Mouse (Mus musculus): Measurements from ENCODE around the gene Hspa1l. TPM values are rescaled to one million over a fixed set of nuclear protein-coding genes. Genes with fewer than 3 reads are reported as not detected.
"Not testable (repeated sequence)": the region's sequence is repeated elsewhere in the genome, so short reads cannot be mapped to it uniquely, and the experiment has no call there.

Hspa1l gene
- polyA plus RNA-seq, 1 experiment, result 0.48 TPM

DNA sequence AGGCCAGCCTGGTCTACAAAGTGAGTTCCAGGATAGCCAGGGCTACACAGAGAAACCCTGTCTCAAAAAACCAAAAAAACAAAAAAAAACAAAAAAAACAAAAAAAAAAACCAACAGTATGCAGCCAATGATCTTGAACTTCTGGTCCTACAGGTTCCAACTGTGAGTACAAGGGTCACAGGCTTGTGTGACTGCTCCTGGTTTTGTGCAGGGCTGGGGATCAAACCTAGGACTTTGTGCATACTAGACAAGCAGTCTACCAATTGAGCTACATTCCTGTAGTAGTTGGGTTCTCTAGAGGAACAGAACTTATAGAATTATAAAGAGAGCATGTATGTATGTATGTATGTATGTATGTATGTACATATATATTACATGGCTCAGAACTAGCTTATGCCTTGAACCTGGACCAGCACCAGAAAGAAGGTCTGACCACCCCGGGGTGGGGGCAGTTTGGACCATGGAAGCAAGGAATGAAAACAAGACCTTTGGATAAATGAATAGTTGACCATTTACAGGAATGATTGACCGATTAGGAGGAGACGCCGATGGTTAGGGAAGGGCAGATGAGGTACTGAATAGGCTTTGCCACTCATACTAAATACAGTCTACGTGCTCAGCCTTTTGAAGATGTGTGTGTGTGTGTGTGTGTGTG, 25.9 kb upstream of the Hspa1l start:
- no peak overlapping the region for H3K27ac ChIP-seq (replicated peaks; ENCODE audit: low read depth, low read length)
- no peak overlapping the region for H3K4me3 ChIP-seq (ENCODE audit: insufficient read depth, low read depth, low read length)
- peaks cover 3% of the 10 kb centered on the region for H3K4me1 ChIP-seq (ENCODE audit: control insufficient read depth, insufficient read depth, insufficient read length, low read length)

DNA sequence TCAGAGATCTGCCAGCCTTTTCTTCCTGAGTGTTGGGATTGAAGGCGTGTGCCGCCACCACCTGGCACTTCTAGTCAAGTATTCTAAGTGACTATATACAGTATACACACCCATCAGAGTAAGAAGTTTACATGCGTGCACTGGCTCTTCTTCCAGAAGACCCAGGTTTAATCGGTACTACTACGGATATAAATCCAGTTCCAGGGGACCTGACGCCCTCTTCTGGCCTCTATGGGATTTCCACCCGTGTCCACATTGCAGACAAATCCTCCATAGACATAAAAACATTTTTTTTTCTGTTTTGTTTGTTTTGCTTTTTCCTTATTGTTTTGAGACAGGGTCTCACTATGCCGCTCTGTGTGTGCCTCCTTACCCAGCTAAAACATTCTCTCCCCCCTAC, 24.9 kb upstream of the Hspa1l start:
- H3K4me3 ChIP-seq (ENCODE audit: insufficient read depth, low read depth, low read length), result no peak overlapping the region
- H3K27ac ChIP-seq (replicated peaks; ENCODE audit: low read depth, low read length), result no peak overlapping the region
- H3K4me1 ChIP-seq (ENCODE audit: control insufficient read depth, insufficient read depth, insufficient read length, low read length), result peaks cover 3% of the 10 kb centered on the region; the same call in 1 of the 2 replicates

DNA sequence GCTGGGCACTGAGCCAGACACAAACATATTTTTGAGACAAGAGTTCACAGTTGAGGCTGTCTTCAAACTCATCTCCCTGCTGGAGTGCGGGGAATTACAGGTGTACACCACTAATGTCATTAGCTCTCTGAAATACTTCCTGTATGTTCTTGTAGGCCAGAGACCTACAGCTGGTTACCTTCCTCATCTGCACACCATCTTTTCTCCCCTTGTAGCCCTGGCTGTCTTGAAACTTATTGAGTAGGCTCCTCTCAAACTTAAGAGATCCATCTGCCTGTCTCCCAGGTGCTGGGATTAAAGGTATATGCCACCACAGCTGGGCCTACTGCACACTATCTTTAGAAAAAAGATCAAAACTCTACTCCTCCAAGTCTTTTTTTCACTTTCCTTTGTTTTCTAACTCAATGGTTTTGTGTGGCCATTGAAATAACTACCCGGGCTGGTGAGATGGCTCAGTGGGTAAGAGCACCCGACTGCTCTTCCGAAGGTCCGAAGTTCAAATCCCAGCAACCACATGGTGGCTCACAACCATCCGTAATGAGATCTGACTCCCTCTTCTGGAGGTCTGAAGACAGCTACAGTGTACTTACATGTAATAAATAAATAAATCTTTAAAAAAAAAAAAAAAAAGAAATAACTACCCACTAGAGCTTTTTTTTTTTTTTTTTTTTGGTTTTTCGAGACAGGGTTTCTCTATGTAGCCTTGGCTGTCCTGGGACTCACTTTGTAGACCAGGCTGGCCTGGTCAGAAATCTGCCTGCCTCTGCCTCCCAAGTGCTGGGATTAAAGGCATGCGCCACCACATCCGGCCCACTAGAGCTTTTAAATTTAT, 23.6 kb upstream of the Hspa1l start:
- H3K27ac ChIP-seq (replicated peaks; ENCODE audit: low read depth, low read length); H3K4me1 ChIP-seq (ENCODE audit: control insufficient read depth, insufficient read depth, insufficient read length, low read length); H3K4me3 ChIP-seq (ENCODE audit: insufficient read depth, low read depth, low read length): not testable (repeated sequence)

DNA sequence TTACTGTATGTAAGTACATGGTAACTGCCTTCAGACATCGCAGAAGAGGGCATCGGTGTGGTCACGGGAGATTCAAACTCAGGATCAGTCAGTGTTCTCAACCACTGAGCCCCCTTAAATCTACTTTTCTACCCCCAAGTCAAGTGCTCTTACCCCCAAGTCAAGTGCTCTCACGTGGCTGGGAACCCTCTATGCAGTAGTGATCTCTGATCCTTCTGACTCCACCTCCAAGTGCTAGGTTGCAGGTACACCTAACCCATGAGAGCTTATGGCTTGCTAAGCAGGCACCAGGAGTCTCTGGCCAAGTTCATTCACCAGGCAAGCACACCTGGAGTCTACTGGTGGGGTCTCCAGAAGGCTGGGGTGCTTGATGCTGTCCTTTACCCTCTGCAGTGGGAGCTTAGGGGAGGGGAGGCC, 22.9 kb upstream of the Hspa1l start:
- Histone ChIP-seq H3K27ac (replicated peaks; ENCODE audit: low read depth, low read length) (no peak overlapping the region), H3K4me3 (ENCODE audit: insufficient read depth, low read depth, low read length) (no peak overlapping the region), H3K4me1 (ENCODE audit: control insufficient read depth, insufficient read depth, insufficient read length, low read length) (no peaks in the 10 kb centered on the region)

DNA sequence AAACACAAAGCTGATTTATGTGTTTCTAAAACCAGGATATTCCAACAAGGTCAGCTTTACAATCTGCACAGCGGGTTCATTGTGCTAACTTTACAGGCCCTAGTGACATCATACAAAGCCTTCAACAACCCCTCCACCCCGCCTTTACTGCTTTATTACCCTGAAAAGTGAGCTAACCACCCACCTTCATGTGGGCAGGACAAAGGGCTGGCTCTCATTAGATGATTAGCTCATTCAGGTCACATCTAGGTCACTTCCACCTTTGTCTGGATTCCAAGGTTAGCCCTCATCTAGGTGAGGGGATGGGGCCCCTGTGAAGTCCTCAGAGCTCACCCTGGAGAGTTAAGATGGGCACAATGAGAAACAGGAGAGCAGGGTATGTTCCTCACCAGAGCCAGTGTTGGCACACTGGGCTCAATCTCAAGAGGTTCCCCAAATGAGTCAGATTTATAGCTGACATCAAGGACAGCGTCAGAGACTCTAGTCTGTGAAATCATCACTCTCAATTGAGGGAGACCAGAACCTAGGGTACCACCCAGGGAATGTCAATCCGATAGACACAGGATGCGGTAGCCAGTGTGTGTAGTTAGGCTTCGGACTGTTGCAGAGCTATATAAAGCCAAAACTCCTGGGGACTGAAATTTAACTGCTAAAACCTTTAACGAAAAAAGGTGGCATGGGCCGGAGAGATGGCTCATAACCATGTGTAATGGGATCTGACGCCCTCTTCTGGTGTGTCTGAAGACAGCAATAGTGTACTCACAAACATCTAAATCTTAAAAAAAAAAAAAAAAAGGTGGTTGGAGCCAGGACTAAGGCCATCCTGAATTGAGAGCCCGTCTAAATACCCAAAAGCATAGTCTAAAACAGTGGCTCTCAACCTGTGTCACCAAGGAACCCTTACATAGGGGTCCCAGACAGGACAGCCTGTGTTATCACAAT, 21.7 kb upstream of the Hspa1l start:
- H3K4me1 ChIP-seq (ENCODE audit: control insufficient read depth, insufficient read depth, insufficient read length, low read length), result no peaks in the 10 kb centered on the region
- no peak overlapping the region for H3K27ac ChIP-seq (replicated peaks; ENCODE audit: low read depth, low read length)
- peak overlapping the region; percentile 98 for H3K4me3 ChIP-seq (ENCODE audit: insufficient read depth, low read depth, low read length)

DNA sequence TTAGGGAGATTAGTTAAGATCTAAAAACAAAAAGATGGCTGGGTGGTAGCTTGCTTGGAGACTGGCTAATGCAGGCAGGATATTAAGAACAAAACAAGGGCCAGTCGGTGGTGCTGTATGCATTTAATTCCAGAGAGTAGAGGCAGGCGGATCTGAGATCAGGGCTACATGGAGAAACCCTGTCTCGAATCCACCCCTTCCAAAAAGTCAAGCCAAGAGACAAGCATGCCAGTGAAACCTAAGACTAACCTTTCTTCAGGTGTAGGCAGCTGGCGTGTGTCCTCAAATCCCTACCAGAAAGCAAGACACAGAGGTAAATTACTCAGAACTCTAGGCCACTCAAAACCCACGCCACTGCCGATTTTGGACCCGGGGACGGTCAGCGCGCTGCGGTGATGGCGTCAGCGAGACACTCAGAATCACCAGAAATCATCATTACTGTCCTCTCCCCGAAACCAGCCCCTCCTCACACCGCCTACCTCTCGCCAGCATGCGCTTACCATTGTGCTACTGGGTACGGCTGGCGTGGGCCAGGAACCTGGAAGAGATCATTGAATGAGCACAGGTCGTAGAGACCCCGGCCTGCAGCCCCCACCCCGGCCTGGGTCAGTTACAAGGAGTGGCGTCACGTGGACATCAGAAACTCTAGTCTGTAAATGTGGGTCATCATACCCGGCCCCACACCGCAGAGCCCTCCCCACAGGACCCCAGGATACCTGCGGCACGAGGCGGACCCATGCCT, 20.7 kb upstream of the Hspa1l start:
- H3K4me1 ChIP-seq (ENCODE audit: control insufficient read depth, insufficient read depth, insufficient read length, low read length), result no peaks in the 10 kb centered on the region
- H3K27ac ChIP-seq (replicated peaks; ENCODE audit: low read depth, low read length), result peak overlapping the region; percentile 73
- H3K4me3 ChIP-seq (ENCODE audit: insufficient read depth, low read depth, low read length), result peak overlapping the region; percentile 98

DNA sequence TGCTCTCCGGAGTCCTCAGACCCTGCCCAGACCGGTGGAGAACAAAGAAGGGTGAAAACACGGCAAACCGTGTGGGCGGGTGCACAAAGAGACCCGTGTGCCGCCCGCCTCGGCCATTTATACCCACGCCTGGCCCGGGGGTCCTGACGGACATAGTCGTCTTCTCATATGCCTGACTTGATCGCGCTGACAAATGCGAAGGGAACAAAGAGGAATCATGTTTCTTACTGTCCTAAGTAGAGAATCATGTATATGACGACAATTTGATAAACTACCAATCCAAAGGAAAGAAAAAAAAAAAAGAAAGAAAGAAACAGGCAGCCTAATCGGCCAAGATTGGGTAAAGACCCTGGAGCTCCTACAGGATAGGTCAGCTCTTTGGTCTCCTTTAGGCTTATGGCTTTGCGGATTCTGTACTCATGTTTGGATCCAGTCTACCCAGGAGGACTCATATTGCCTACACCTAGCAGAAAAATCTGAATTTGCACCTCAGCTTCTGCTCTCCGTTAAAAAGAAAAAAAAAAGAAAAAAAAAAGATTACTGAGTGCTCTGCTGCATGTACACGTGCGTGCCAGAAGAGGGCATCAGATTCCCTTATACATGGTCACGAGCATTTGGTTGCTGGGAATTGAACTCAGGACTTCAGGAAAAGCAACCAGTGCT, 20.0 kb upstream of the Hspa1l start:
- Histone ChIP-seq H3K4me3 (ENCODE audit: insufficient read depth, low read depth, low read length) (peak overlapping the region; percentile 98), H3K27ac (replicated peaks; ENCODE audit: low read depth, low read length) (peak overlapping the region; percentile 80), H3K4me1 (ENCODE audit: control insufficient read depth, insufficient read depth, insufficient read length, low read length) (no peaks in the 10 kb centered on the region; the same call in 1 of the 2 replicates)

DNA sequence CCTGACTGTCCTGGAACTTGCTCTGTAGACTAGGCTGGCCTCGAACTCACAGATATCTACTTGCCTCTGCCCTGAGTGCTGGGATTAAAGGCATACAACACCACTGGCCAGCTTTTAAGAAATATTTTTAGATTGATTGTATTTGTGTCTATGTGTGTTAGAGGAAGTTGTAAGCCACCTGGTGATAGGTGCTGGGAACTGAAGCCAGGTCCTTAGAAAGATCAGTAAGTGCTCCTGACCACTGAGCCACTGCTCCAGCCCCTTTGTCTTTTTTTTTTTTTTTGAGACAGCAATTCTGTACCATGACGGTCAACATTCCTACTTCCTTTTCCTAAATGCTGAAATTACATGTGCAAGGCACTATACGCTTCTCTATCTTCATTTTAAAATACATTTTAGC, 19.2 kb upstream of the Hspa1l start:
- Histone ChIP-seq H3K4me1 (ENCODE audit: control insufficient read depth, insufficient read depth, insufficient read length, low read length) (no peaks in the 10 kb centered on the region; the same call in 1 of the 2 replicates), H3K27ac (replicated peaks; ENCODE audit: low read depth, low read length) (no peak overlapping the region)

DNA sequence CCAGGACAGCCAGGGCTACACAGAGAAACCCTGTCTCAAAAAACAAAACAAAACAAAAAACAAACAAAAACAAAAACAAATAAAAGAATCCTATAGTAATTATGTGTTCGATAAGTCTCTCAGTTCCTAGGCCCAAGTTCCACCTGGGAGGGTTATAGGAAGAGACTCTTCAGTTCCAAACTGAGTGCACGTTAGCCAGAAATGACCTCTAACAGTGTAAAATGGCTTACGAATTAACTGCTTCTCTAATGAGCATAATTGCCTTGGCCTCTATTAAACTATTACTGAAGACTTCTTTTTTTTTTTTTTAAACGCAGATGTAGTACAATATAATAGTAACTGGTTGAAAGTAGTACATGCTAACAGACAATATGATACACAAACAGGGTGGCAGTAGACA, 18.6 kb upstream of the Hspa1l start:
- no peaks in the 10 kb centered on the region; the same call in 1 of the 2 replicates for H3K4me1 ChIP-seq (ENCODE audit: control insufficient read depth, insufficient read depth, insufficient read length, low read length)
- H3K4me3 ChIP-seq (ENCODE audit: insufficient read depth, low read depth, low read length), result no peak overlapping the region

More for the DNA sequence above, 19.2 kb upstream of the Hspa1l start:
- no peak overlapping the region for H3K4me3 ChIP-seq (ENCODE audit: insufficient read depth, low read depth, low read length)

DNA sequence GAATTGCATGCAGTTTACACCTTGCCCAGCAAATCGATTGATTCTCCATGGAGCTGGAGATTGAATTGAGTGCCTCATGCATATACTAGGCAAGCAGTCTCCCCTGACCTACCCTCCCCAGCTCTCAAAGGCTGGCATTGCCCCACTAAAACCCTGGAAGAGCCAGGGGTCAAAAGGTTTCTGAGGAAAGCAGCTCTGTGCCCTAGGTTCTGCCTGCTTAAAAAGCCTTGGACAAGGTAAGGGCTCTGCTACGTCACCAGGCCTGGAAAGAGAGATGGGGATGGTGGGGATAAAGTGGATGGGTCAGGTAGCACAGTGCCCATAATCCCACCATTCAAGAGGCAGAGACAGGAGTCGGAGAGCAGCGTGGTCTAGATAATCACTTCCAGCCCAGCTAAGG, 17.7 kb upstream of the Hspa1l start:
- no peak overlapping the region for H3K4me3 ChIP-seq (ENCODE audit: insufficient read depth, low read depth, low read length)
- no peaks in the 10 kb centered on the region; the same call in 1 of the 2 replicates for H3K4me1 ChIP-seq (ENCODE audit: control insufficient read depth, insufficient read depth, insufficient read length, low read length)
- H3K27ac ChIP-seq (replicated peaks; ENCODE audit: low read depth, low read length), result no peak overlapping the region

More for the DNA sequence above, 18.6 kb upstream of the Hspa1l start:
- H3K27ac ChIP-seq (replicated peaks; ENCODE audit: low read depth, low read length), result no peak overlapping the region

DNA sequence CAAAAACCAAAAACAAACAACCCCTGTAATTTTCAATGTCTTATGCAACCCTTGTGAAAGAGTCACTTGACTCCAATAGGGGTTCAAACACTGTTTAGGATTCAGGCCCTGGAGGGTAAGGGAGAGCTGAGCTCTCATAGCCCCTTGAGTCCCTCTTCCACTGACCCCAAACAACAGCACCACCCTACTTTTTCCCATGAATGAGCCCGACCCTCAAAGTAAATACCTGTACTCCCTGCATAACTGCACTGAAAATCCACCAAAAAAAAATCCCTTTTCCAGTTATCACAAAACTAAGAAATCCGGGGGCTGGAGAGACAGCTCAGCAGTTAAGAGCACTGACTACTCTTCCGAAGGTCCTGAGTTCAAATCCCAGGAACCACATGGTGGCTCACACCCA, 16.6 kb upstream of the Hspa1l start:
- Histone ChIP-seq H3K27ac (replicated peaks; ENCODE audit: low read depth, low read length) (no peak overlapping the region), H3K4me1 (ENCODE audit: control insufficient read depth, insufficient read depth, insufficient read length, low read length) (no peaks in the 10 kb centered on the region; the same call in 1 of the 2 replicates), H3K4me3 (ENCODE audit: insufficient read depth, low read depth, low read length) (no peak overlapping the region)

DNA sequence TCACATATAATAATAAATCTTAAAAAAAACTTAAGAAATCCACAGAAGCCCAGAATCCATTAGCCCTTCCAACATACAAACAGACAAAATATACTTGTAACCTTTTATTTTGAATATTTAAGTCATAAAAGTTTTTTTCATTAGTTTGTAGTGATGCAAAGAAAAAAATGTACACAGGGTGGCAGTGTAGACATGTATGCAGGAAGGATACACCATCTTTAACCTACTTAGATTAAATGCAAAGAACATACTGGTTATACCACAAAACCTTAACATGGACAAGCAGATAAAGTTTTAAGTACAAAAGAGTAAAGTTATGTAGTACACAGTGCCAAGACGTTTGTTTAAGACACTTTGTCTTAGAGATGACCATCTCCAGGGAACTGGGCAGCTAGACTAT, 16.2 kb upstream of the Hspa1l start:
- H3K4me3 ChIP-seq (ENCODE audit: insufficient read depth, low read depth, low read length), result no peak overlapping the region
- H3K27ac ChIP-seq (replicated peaks; ENCODE audit: low read depth, low read length), result no peak overlapping the region
- H3K4me1 ChIP-seq (ENCODE audit: control insufficient read depth, insufficient read depth, insufficient read length, low read length), result no peaks in the 10 kb centered on the region; the same call in 1 of the 2 replicates

DNA sequence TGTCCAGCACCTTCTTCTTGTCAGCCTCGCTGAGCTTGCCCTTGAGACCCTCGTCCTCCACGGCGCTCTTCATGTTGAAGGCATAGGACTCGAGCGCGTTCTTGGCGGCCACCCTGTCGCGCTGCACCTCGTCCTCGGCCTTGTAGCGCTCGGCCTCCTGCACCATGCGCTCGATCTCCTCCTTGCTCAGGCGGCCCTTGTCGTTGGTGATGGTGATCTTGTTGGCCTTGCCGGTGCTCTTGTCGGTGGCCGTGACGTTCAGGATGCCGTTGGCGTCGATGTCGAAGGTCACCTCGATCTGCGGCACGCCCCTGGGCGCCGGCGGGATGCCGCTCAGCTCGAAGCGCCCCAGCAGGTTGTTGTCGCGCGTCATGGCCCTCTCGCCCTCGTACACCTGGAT, 15.2 kb upstream of the Hspa1l start:
- H3K4me1 ChIP-seq (ENCODE audit: control insufficient read depth, insufficient read depth, insufficient read length, low read length); H3K27ac ChIP-seq (replicated peaks; ENCODE audit: low read depth, low read length): not testable (repeated sequence)
- peak overlapping the region; percentile 27; the same call in 1 of the 2 replicates for H3K4me3 ChIP-seq (ENCODE audit: insufficient read depth, low read depth, low read length)

DNA sequence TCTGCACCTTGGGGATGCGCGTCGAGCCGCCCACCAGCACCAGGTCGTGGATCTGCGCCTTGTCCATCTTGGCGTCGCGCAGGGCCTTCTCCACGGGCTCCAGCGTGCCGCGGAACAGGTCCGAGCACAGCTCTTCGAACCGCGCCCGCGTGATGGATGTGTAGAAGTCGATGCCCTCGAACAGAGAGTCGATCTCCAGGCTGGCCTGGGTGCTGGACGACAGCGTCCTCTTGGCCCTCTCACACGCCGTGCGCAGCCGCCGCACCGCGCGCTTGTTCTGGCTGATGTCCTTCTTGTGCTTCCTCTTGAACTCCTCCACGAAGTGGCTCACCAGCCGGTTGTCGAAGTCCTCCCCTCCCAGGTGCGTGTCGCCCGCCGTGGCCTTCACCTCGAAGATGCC, 14.5 kb upstream of the Hspa1l start:
- not testable (repeated sequence) for H3K4me3 ChIP-seq (ENCODE audit: insufficient read depth, low read depth, low read length); H3K4me1 ChIP-seq (ENCODE audit: control insufficient read depth, insufficient read depth, insufficient read length, low read length); H3K27ac ChIP-seq (replicated peaks; ENCODE audit: low read depth, low read length)
